Mouse (Mus musculus) hindbrain, embryonic 14.5 days (tissue): Measurements from ENCODE around the gene Prx. TPM values are rescaled to one million over a fixed set of nuclear protein-coding genes. Genes with fewer than 3 reads are reported as not detected.
"Not testable (repeated sequence)": the region's sequence is repeated elsewhere in the genome, so short reads cannot be mapped to it uniquely, and the experiment has no call there.

Source experiments
- ATAC-seq: fragments of 200-750 bp; cut with Nextera tagmentation; 2 replicates; pipeline ENCODE4 v1.8.0; 2017; ENCODE audit warnings: moderate number of reproducible peaks, mild to moderate bottlenecking, moderate TSS enrichment, moderate library complexity; ENCODE audit not compliant: low FRiP score
- DNase-seq: peaks from one replicate; pipeline ENCODE4 v3.0.0-alpha.2; 2015; ENCODE audit warnings: low spot score
- H3K27ac ChIP-seq: fragments of 300-500 bp; sonication (generic); 2 replicates; pipeline ENCODE4 v1.5.1; 2014; ENCODE audit warnings: mild to moderate bottlenecking, moderate library complexity
- H3K27me3 ChIP-seq: fragments of 300-500 bp; sonication (generic); 2 replicates; pipeline ENCODE4 v1.6.1; 2014; ENCODE audit warnings: mild to moderate bottlenecking, low read length, mixed read lengths; ENCODE audit not compliant: control insufficient read depth, insufficient read depth
- H3K36me3 ChIP-seq: fragments of 300-500 bp; sonication (generic); replicated peaks from 2 replicates; pipeline ENCODE4 v1.6.1; 2014; ENCODE audit not compliant: control insufficient read depth, insufficient read depth
- H3K4me1 ChIP-seq: fragments of 300-500 bp; sonication (generic); replicated peaks from 2 replicates; pipeline ENCODE4 v1.6.1; 2014; ENCODE audit warnings: antibody characterized with exemption, low read length, mixed read lengths; ENCODE audit not compliant: control insufficient read depth, insufficient read depth
- H3K4me2 ChIP-seq: fragments of 300-500 bp; sonication (generic); replicated peaks from 2 replicates; pipeline ENCODE4 v1.6.1; 2014; ENCODE audit warnings: mild to moderate bottlenecking, moderate library complexity
- H3K4me3 ChIP-seq: fragments of 300-500 bp; sonication (generic); replicated peaks from 2 replicates; pipeline ENCODE4 v1.5.1; 2014; ENCODE audit warnings: mild to moderate bottlenecking, low read length
- H3K9ac ChIP-seq: fragments of 300-500 bp; sonication (generic); 2 replicates; pipeline ENCODE4 v1.6.1; 2014
- H3K9me3 ChIP-seq: fragments of 300-500 bp; sonication (generic); 2 replicates; pipeline ENCODE4 v1.6.1; 2016; ENCODE audit warnings: low read length; ENCODE audit not compliant: control insufficient read depth
- WGBS: fragments of 180-500 bp; shearing (Covaris S2); extraction: QIAGEN DNeasy Blood & Tissue Kit; methylation state at CpG from one replicate; pipeline ENCODE4 v1.1.7; 2014; 5-methylcytosine and 5-hydroxymethylcytosine counted together
- polyA plus RNA-seq: library from polyadenylated mRNA; unstranded; fragments of >200 nt; fragmentation: Nextera tagmentation; extraction: Ambion mirVana; gene quantifications from 2 replicates; pipeline ENCODE4 v1.2.1, GENCODE M21; 2014

Gene Prx
- polyA plus RNA-seq, 1 experiment from 2014 or later, result 0.50 TPM

- no peak overlapping the region for H3K4me2 ChIP-seq
- no peak overlapping the region for H3K4me3 ChIP-seq
- no peak overlapping the region for H3K27ac ChIP-seq
- 92% methylated on average over 25 of the region's 25 CpGs for whole genome bisulfite sequencing
- no peaks in the 10 kb centered on the region for H3K9me3 ChIP-seq
- no peak overlapping the region for H3K9ac ChIP-seq
- H3K27me3 ChIP-seq, result no peaks in the 10 kb centered on the region
- 0 out of 2 replicates have a peak, but pooled peaks cover 6% of the 10 kb centered on the region for H3K4me1 ChIP-seq
- H3K36me3 ChIP-seq, result no peaks in the 10 kb centered on the region
- ATAC-seq (no peak), DNase-seq (no peak)
Measured at GRCm38 (mm10) chr7:27489270-27489869, 9.8 kb upstream of the Prx start.

DNA sequence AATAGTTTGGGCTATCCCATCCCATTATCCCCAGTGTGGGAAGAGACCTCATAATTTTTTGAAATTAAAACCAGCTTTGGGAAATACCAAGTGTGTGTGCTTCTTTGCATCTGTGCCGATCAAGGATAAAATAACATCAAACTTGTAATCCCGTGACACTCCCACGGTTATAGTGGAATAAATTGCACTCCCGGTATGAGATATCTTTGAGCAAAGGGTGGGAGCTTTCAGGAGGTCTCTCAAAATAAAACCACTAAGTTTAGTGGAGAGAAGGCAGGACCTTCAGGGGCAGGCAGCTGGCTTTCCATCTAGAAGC, 8.9 kb upstream of the Prx start:
- Histone ChIP-seq H3K9me3 (no peaks in the 10 kb centered on the region), H3K4me1 (0 out of 2 replicates have a peak, but pooled peaks cover 6% of the 10 kb centered on the region), H3K4me2 (peak overlapping the region; percentile 48), H3K36me3 (no peaks in the 10 kb centered on the region), H3K27ac (peak overlapping the region; percentile 29; the same call in 1 of the 2 replicates), H3K27me3 (no peaks in the 10 kb centered on the region), H3K9ac (peak overlapping the region; percentile 16; the same call in 1 of the 2 replicates), H3K4me3 (peak overlapping the region; percentile 19)
- 40% methylated on average over 4 of the region's 4 CpGs for WGBS
- ATAC-seq, result no peak
- no peak for DNase-seq

DNA sequence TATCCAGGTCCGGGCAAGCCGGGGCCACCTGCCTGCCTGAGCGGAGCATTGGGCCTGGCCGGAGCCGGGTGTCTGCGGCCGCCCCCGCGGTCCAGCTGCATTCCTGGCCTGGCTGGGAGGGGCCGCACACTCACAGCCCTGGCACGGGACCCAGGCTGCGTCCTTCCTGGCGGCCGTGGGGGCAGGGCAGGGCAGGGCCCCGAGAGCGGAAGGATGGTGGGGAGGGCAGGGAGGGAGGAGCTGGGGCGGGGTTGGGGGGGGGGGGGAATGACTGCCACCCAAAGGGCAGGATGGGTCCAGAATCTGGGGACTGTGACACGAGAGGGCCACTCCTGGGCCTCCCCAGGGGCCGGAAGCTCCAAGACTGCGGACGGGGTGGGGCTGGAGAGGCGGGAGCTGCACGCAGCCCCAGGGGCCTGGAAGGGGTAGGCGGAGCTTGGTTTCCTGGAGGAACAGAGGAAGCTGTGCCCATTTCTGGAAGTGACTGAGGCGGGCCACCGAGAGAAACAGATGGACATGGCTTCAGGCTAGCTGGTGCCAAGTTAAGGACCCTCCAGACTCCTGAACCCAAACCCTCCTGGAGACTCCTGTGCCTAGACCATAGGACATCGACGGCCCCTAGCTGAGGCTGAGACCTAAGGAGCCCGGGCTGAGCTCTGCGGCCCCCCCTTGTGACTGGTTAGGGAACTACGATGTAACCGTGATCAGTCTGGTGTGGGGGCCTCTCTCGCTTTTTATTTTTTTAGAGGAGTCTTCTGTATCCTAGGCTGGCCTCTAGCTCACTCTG, 8.4 kb upstream of the Prx start:
- H3K4me3 ChIP-seq, result peak overlapping the region; percentile 19
- no peaks in the 10 kb centered on the region for H3K27me3 ChIP-seq
- peak overlapping the region; percentile 48 for H3K4me2 ChIP-seq
- ATAC-seq (0 out of 2 replicates have a peak, but pooled peaks have one; percentile 7), DNase-seq (peak; percentile 46)
- WGBS, result 2% methylated on average over 32 of the region's 33 CpGs
- no peaks in the 10 kb centered on the region for H3K9me3 ChIP-seq
- H3K36me3 ChIP-seq, result no peaks in the 10 kb centered on the region
- H3K27ac ChIP-seq, result peak overlapping the region; percentile 29; the same call in 1 of the 2 replicates
- peak overlapping the region; percentile 16 for H3K9ac ChIP-seq
- H3K4me1 ChIP-seq, result 0 out of 2 replicates have a peak, but pooled peaks cover 6% of the 10 kb centered on the region

DNA sequence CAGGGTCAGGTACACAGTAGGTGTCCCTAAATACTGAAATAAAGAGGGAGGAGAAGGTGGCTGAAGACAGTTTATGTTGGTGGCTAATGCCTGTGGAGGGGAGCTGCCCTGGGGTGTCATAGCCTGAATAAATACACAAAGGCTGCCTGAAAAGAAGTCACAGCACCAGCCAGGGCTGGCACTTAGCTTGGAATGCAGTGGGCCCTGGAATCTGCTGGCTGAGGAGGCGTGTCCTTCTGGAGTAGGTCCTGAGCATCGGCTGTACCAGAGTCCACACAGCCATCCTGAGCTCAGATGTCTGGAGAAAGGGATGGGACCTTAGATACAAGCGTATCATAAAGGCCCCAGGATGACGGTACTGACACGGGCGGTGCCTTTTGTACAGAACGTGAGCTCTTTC, 7.3 kb upstream of the Prx start:
- DNase-seq (no peak), ATAC-seq (no peak)
- no peaks in the 10 kb centered on the region for H3K36me3 ChIP-seq
- H3K27me3 ChIP-seq, result no peaks in the 10 kb centered on the region
- 70% methylated on average over 7 of the region's 7 CpGs for WGBS
- H3K4me1 ChIP-seq, result 0 out of 2 replicates have a peak, but pooled peaks cover 6% of the 10 kb centered on the region
- no peak overlapping the region for H3K9ac ChIP-seq
- H3K4me2 ChIP-seq, result no peak overlapping the region
- H3K27ac ChIP-seq, result no peak overlapping the region
- H3K9me3 ChIP-seq, result no peaks in the 10 kb centered on the region
- no peak overlapping the region for H3K4me3 ChIP-seq

DNA sequence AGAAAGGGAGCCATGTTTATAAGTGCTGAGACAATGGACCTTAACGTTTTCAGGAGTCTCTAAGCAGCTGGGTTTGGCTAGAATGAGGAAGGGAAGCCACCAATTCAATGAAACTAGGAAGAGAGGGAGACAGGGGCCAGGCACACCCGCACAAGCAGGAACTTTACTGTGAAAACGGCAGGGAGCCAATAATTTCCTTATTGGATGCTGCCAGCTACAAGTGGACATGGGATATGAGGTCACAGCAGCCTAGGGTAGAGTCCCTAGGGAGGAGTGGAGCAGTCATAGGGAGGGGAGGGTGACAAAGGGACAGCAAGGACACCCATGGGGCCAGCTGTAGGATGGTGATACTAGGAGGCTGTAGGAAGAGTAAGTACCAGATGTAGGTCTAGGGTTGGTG, 6.1 kb upstream of the Prx start:
- WGBS, result 74% methylated on average over 3 of the region's 3 CpGs

DNA sequence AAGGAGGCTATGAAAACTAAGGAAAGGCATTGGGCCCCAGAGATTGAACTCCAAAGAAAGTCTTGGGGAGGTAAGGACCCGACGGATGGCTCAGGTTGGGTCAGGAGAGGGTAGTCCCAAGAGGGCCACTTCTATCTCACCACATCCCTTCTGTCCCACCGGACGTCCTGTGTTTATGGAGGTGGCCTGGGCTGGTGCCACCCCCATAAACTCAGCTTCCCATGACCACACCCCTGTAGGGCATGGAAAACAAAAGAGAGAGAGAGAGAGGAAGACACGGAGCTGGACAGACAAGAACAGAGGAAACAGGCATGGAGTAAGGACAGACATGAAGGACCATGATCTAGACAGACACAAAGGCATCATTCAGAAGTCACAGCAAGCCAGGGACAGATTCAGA, 5.7 kb upstream of the Prx start:
- 91% methylated on average over 5 of the region's 5 CpGs for WGBS
- H3K36me3 ChIP-seq, result no peaks in the 10 kb centered on the region
- DNase-seq, result no peak
- no peaks in the 10 kb centered on the region for H3K9me3 ChIP-seq
- H3K27ac ChIP-seq, result no peak overlapping the region
- no peak overlapping the region for H3K4me3 ChIP-seq
- ATAC-seq, result no peak
- H3K4me1 ChIP-seq, result no peaks in the 10 kb centered on the region
- no peak overlapping the region for H3K4me2 ChIP-seq
- no peak overlapping the region for H3K9ac ChIP-seq
- no peaks in the 10 kb centered on the region for H3K27me3 ChIP-seq

More for the DNA sequence above, 6.1 kb upstream of the Prx start:
- Histone ChIP-seq H3K4me2 (no peak overlapping the region), H3K27me3 (no peaks in the 10 kb centered on the region), H3K27ac (no peak overlapping the region), H3K36me3 (no peaks in the 10 kb centered on the region), H3K4me1 (0 out of 2 replicates have a peak, but pooled peaks cover 1% of the 10 kb centered on the region), H3K9me3 (no peaks in the 10 kb centered on the region), H3K4me3 (no peak overlapping the region), H3K9ac (no peak overlapping the region)
- DNase-seq, result no peak
- no peak for ATAC-seq

GRCm38 (mm10) chr7:27494659-27495367, 4.3 kb upstream of the Prx start:
- H3K4me2 ChIP-seq, result not testable (repeated sequence)

GRCm38 (mm10) chr7:27501620-27502019, 2.5 kb downstream of the Prx start:
- DNase-seq (no peak), ATAC-seq (no peak)
- Histone ChIP-seq H3K9ac (no peak overlapping the region), H3K4me1 (no peaks in the 10 kb centered on the region), H3K9me3 (no peaks in the 10 kb centered on the region), H3K4me2 (no peak overlapping the region), H3K36me3 (no peaks in the 10 kb centered on the region), H3K27me3 (no peaks in the 10 kb centered on the region), H3K4me3 (no peak overlapping the region), H3K27ac (no peak overlapping the region)
- 80% methylated on average over 4 of the region's 4 CpGs for WGBS

More at GRCm38 (mm10) chr7:27494659-27495367, 4.3 kb upstream of the Prx start:
- not testable (repeated sequence) for H3K4me3 ChIP-seq, H3K4me1 ChIP-seq, H3K36me3 ChIP-seq, ATAC-seq, H3K27ac ChIP-seq, DNase-seq, H3K9ac ChIP-seq, H3K27me3 ChIP-seq, H3K9me3 ChIP-seq
- 88% methylated on average over 8 of the region's 9 CpGs for WGBS

DNA sequence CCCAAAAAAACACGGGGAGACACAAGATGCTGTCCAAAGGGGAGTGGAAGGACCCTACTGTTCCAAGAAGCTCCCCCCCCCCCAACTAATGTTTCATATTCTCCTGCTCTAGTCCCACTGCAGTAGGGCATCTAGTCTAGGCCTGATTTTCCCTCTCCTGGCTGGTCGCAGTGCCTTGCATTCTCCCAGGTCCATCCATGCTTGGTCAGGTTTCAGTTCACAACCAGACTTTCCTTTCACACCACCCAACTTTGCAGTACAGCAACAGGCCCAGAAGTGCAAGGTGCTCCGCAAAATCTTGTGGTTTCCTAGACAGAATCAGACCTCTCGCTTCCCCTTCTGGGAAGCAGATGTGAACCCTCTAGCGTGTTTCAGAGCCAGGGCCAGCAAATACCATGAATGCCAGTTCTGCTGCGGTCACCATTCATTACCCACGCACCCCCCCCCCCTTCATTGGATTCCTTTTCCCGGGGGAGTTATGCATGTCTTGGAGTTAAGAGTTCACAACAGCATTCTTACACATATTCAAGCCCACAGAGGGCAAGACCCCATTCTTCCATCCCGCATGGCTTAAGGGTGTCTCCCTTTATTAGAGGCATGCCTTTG, 7.7 kb downstream of the Prx start:
- Histone ChIP-seq H3K4me3 (peak overlapping the region; percentile 44), H3K9ac (peak overlapping the region; percentile 66; the same call in 1 of the 2 replicates), H3K4me2 (peak overlapping the region; percentile 59), H3K36me3 (no peaks in the 10 kb centered on the region), H3K27me3 (no peaks in the 10 kb centered on the region), H3K4me1 (peaks cover 8% of the 10 kb centered on the region; the same call in 1 of the 2 replicates), H3K9me3 (no peaks in the 10 kb centered on the region), H3K27ac (peak overlapping the region; percentile 93; the same call in 1 of the 2 replicates)
- ATAC-seq (no peak), DNase-seq (no peak)
- WGBS, result 35% methylated on average over 9 of the region's 9 CpGs
